Mouse (Mus musculus) liver, postnatal 0 days (tissue): ENCODE data around the gene Itga5. TPM values are rescaled to one million over a fixed set of nuclear protein-coding genes. Genes with fewer than 3 reads are reported as not detected.
A peak's percentile ranks its signal among the peaks of the same experiment; 100 is the strongest.

Experiments
- ATAC-seq: fragments of 200-750 bp; cut with Nextera tagmentation; 2 replicates; pipeline ENCODE4 v1.8.0; 2017; ENCODE audit warnings: mild to moderate bottlenecking, moderate library complexity
- DNase-seq: peaks from one replicate; pipeline ENCODE4 v3.0.0-alpha.2; 2016
- H3K27ac ChIP-seq: fragments of 300-500 bp; sonication (generic); 2 replicates; pipeline ENCODE4 v1.5.1; 2014; ENCODE audit warnings: antibody characterized with exemption, moderate library complexity, mild to moderate bottlenecking, low read depth
- H3K27me3 ChIP-seq: fragments of 300-500 bp; sonication (generic); 2 replicates; pipeline ENCODE4 v1.6.1; 2014; ENCODE audit warnings: low read length, control low read depth, mixed read lengths; ENCODE audit not compliant: insufficient read depth
- H3K36me3 ChIP-seq: fragments of 300-500 bp; sonication (generic); replicated peaks from 2 replicates; pipeline ENCODE4 v1.6.1; 2014; ENCODE audit warnings: mild to moderate bottlenecking, control low read depth, low read length, moderate library complexity, mixed read lengths; ENCODE audit not compliant: insufficient read depth
- H3K4me1 ChIP-seq: fragments of 300-500 bp; sonication (generic); 2 replicates; pipeline ENCODE4 v1.6.1; 2014; ENCODE audit warnings: antibody characterized with exemption, mild to moderate bottlenecking, control low read depth; ENCODE audit not compliant: insufficient read depth
- H3K4me2 ChIP-seq: fragments of 300-500 bp; sonication (generic); 2 replicates; pipeline ENCODE4 v1.6.1; 2014; ENCODE audit warnings: low read depth, mild to moderate bottlenecking, low read length, moderate library complexity, mixed read lengths
- H3K4me3 ChIP-seq: fragments of 300-500 bp; sonication (generic); 2 replicates; pipeline ENCODE4 v1.5.1; 2014; ENCODE audit warnings: low read depth, low read length
- H3K9ac ChIP-seq: fragments of 300-500 bp; sonication (generic); replicated peaks from 2 replicates; pipeline ENCODE4 v1.6.1; 2014; ENCODE audit warnings: mild to moderate bottlenecking, moderate library complexity
- H3K9me3 ChIP-seq: fragments of 300-500 bp; sonication (generic); 2 replicates; pipeline ENCODE4 v1.6.1; 2016; ENCODE audit warnings: mild to moderate bottlenecking, control low read depth, low read length, mixed read lengths
- CTCF ChIP-seq: sonication (generic); IDR thresholded peaks from 2 replicates; pipeline ENCODE4 v1.5.1; 2016; ENCODE audit warnings: antibody characterized with exemption, low read depth
- EP300 ChIP-seq: IDR thresholded peaks from 2 replicates; pipeline ENCODE4 v1.6.1; 2016; ENCODE audit warnings: antibody characterized with exemption, low read depth, mild to moderate bottlenecking
- WGBS: fragments of 180-500 bp; shearing (Covaris S2); extraction: QIAGEN DNeasy Blood & Tissue Kit; methylation state at CpG from one replicate; pipeline ENCODE4 v1.1.7; 2014; ENCODE audit not compliant: insufficient replicate concordance; 5-methylcytosine and 5-hydroxymethylcytosine counted together
- polyA plus RNA-seq: library from polyadenylated mRNA; unstranded; fragments of >200 nt; fragmentation: Nextera tagmentation; extraction: Ambion mirVana; gene quantifications from 2 replicates; pipeline ENCODE4 v1.2.1, GENCODE M21; 2015

The Itga5 gene
- polyA plus RNA-seq, 1 experiment from 2014 or later, result 16.0 TPM

DNA sequence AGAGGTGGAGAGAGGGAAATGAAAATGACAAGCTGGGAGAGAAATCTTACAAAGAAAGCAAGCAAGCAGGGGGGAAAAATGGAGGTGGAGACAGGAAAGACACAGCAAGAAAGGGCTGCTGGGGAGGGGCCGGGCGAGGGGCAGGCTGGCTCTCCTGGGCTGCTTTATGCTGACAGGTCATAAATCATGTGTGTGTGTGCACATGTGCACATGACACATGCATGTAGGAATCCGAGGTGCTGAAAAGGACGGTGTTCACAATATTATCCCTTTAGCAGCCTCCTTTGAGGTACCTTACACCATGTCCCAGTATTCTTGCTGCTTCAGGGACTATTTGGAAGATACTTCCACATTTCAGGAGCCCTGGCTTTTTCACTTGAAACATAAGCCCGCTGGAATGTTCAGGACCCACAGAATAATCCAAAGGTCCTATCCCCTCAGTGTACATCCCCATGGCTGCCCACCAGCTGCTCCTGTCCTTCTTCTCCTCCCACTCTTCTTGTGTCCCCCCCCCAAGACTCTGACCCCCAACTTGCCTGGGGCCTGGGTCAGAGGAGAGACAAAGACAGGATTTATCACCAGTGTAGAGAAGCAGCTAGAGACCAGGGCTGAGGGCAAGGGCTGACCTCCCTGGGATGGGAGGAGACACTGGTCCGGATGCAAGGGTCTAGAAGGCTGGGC is 64.1 kb downstream of the Itga5 start:
- Histone ChIP-seq H3K4me1 (peaks cover 27% of the 10 kb centered on the region), H3K4me3 (no peak overlapping the region), H3K27ac (no peak overlapping the region), H3K9me3 (no peaks in the 10 kb centered on the region), H3K27me3 (0 out of 2 replicates have a peak, but pooled peaks cover 2% of the 10 kb centered on the region), H3K9ac (no peak overlapping the region), H3K36me3 (peaks cover 20% of the 10 kb centered on the region), H3K4me2 (no peak overlapping the region)
- TF ChIP-seq CTCF (no peak), EP300 (no peak)
- ATAC-seq (no peak), DNase-seq (no peak)
- WGBS, result 46% methylated on average over 6 of the region's 6 CpGs

DNA sequence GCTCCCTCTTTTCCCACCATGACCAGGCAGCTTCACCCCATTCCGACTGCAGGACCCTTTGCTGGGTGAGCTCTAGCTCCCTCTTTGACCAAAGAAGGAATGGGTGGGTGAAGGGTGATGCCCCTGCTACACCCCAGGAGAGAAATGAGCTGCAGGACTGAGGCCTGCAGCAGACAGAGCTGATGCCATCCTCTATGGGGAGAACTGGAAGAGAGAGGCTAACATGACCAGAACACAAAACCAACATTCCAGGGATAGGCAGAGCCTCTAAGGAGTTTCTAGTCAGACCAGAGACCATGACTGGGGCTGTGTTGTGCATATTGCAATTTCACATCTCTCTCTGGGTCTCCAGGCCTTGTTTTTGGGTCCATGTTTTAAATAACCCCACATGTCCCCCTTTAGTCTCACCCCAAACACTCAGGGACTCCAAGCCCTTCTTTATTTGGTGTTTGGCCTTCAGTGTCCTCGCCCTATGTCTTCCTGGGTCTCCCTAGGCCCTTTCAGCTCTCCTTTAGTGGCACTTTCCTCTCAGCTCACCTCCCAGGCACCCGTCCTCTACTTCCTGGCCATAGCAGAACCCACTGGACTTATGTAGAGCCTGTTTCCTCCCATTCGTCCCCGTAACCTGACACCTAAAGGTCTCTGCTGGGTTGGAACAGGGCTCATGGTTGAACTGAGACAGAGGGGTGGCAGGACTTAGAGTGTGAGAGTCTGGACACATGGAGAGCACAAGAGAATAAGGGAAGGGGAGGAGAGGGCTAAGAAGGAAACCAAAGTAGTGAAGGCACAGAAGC is 64.8 kb downstream of the Itga5 start:
- peaks cover 27% of the 10 kb centered on the region for H3K36me3 ChIP-seq
- no peak overlapping the region for H3K9ac ChIP-seq
- WGBS, result 46% methylated on average over 5 of the region's 5 CpGs
- H3K9me3 ChIP-seq, result no peaks in the 10 kb centered on the region
- DNase-seq (no peak), ATAC-seq (no peak)
- H3K4me2 ChIP-seq, result no peak overlapping the region
- no peak for TF ChIP-seq EP300
- no peak overlapping the region for H3K4me3 ChIP-seq
- 0 out of 2 replicates have a peak overlapping the region, but pooled peaks have one; percentile 16 for H3K27ac ChIP-seq
- H3K4me1 ChIP-seq, result peaks cover 24% of the 10 kb centered on the region
- H3K27me3 ChIP-seq, result 0 out of 2 replicates have a peak, but pooled peaks cover 2% of the 10 kb centered on the region

DNA sequence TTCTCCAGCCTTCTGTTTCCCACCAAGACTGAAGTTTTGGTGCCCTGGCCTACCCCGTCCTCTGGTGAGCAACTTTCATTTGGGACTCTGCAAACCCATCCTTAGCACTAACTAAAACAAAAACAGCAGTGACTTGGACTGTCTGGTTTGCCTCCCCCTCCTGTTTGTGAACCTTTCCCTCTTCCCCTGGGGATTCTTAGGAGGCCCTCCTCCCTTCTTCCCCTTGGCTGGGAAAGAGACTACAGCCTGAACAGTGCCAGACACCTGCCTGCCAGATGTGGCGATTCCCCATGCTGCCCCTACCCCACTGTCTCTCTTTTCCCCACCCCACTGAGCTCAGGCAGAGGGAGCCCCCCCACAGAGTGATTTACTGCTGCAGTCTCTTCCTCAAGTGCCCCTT is 65.5 kb downstream of the Itga5 start:
- no peaks in the 10 kb centered on the region for H3K9me3 ChIP-seq
- no peak for ATAC-seq
- H3K4me2 ChIP-seq, result no peak overlapping the region
- H3K4me3 ChIP-seq, result no peak overlapping the region
- no peak overlapping the region; the same call in 1 of the 2 replicates for H3K9ac ChIP-seq
- DNase-seq, result no peak
- peaks cover 21% of the 10 kb centered on the region for H3K4me1 ChIP-seq
- no peak overlapping the region for H3K27ac ChIP-seq
- H3K36me3 ChIP-seq, result peaks cover 33% of the 10 kb centered on the region
- WGBS, result 60% methylated on average over 2 of the region's 2 CpGs
- TF ChIP-seq CTCF (no peak), EP300 (no peak)
- 0 out of 2 replicates have a peak, but pooled peaks cover 2% of the 10 kb centered on the region for H3K27me3 ChIP-seq

GRCm38 (mm10) chr15:103300560-103300959 is 66.0 kb downstream of the Itga5 start:
- no peak overlapping the region for H3K9ac ChIP-seq
- ATAC-seq, result no peak
- DNase-seq, result no peak
- H3K4me1 ChIP-seq, result peaks cover 16% of the 10 kb centered on the region
- H3K9me3 ChIP-seq, result no peaks in the 10 kb centered on the region
- TF ChIP-seq EP300 (no peak), CTCF (no peak)
- peaks cover 33% of the 10 kb centered on the region for H3K36me3 ChIP-seq
- no peak overlapping the region for H3K27ac ChIP-seq
- WGBS, result 45% methylated on average over 2 of the region's 2 CpGs
- H3K4me2 ChIP-seq, result no peak overlapping the region
- H3K4me3 ChIP-seq, result no peak overlapping the region
- 0 out of 2 replicates have a peak, but pooled peaks cover under 1% of the 10 kb centered on the region for H3K27me3 ChIP-seq

DNA sequence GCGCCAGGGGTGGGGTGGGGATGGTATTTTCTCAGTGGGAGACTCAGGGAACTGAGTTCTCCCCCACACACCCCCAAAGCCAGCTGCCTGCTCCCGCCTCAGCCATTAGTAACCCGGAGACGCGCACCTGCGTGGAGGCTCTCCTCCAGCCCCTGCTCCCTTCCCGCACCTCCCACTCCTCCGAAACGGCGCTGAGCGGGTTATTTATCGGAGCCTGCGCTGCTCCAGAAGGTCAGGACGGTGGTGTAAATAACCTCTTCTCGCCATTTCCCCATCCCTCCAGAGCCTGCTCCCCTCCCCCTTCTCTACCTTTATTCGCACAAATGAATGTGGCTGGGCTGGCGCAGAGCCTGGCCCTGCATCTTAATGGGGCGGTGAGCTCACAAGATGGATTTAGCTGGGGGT is 66.5 kb downstream of the Itga5 start:
- Histone ChIP-seq H3K4me3 (no peak overlapping the region), H3K9ac (no peak overlapping the region), H3K27ac (no peak overlapping the region), H3K4me2 (no peak overlapping the region), H3K9me3 (no peaks in the 10 kb centered on the region), H3K36me3 (peaks cover 33% of the 10 kb centered on the region), H3K4me1 (peaks cover 15% of the 10 kb centered on the region), H3K27me3 (no peaks in the 10 kb centered on the region)
- no peak for TF ChIP-seq EP300
- no peak for TF ChIP-seq CTCF
- ATAC-seq, result no peak
- 67% methylated on average over 18 of the region's 18 CpGs for WGBS
- DNase-seq, result no peak

GRCm38 (mm10) chr15:103299644-103300043 is 66.9 kb downstream of the Itga5 start:
- Histone ChIP-seq H3K36me3 (peaks cover 35% of the 10 kb centered on the region), H3K4me2 (no peak overlapping the region), H3K4me1 (peaks cover 14% of the 10 kb centered on the region), H3K9ac (no peak overlapping the region), H3K27me3 (no peaks in the 10 kb centered on the region), H3K4me3 (no peak overlapping the region), H3K27ac (no peak overlapping the region), H3K9me3 (no peaks in the 10 kb centered on the region)
- no peak for ATAC-seq
- 69% methylated on average over 8 of the region's 8 CpGs for WGBS
- no peak for TF ChIP-seq EP300
- no peak for TF ChIP-seq CTCF
- DNase-seq, result no peak
